Comparison of ENCODE assay signal across 11 mouse cellular contexts in genomic region chr10:92438621-92439394, GRCm38 (mm10).
DNase-seq lines count a peak whose midpoint lies in the region.
"Had no signal": no experiment of that assay in that cellular context is flagged by ENCODE, and none has a peak within 500 bp of the region (broad histone marks: within the 10 kb centered on the region; RNA-seq: fewer than 3 reads in every experiment).

No protein-coding gene starts in this region.

- DNase-seq in right cerebral cortex, postnatal 10 days (ENCODE audit: low spot score in 2 of 2), result peak; percentile 31 to 44
- DNase-seq in right cerebral cortex, postnatal 25 days, result no peak
- peak; percentile 2 for DNase-seq in forelimb bud, embryonic 11.5 days (ENCODE audit: low read depth, low spot score)
- peak; percentile 21 for DNase-seq in layer of hippocampus, adult 9-11 months
- DNase-seq in retina, postnatal 1 day, result peak; percentile 83
- no peak for DNase-seq in spleen, adult 18-20 months
- DNase-seq in B cell, adult 2 months, result no peak
- DNase-seq in cerebellum, adult 11-12 months, result no peak
- DNase-seq: heart, postnatal 10 days; kidney, adult 2 months; lung, postnatal 4 days had no signal

Comparison
In these comparisons a context has a peak if more than half of its experiments do, and no peak if none do; other contexts are left out.
1. DNase-seq: peak in right cerebral cortex, postnatal 10 days (2 of 2), forelimb bud, embryonic 11.5 days (single experiment), layer of hippocampus, adult 9-11 months (single experiment) and retina, postnatal 1 day (single experiment); none in right cerebral cortex, postnatal 25 days (single experiment), spleen, adult 18-20 months (0 of 2), B cell, adult 2 months (0 of 2) and cerebellum, adult 11-12 months (single experiment).